Mouse (Mus musculus): ENCODE measurements around the gene Cck.
"Not testable (repeated sequence)": the region's sequence is repeated elsewhere in the genome, so short reads cannot be mapped to it uniquely, and the experiment has no call there.

- not testable (repeated sequence) for TF ChIP-seq CTCF, EP300 (IDR thresholded peaks at IDR 0.05; ENCODE audit: low read depth)
These were observed 43.1 kb downstream of the Cck start for GRCm38 (mm10) chr9:121452342-121452942.
